Mouse (Mus musculus) gastrocnemius, postnatal 25 days (tissue): ENCODE results near the gene Sema5b. TPM values are rescaled to one million over a fixed set of nuclear protein-coding genes. Genes with fewer than 3 reads are reported as not detected.

Experiments used
- DNase-seq: peaks from one replicate; pipeline ENCODE4 v3.0.0; 2022
- total RNA-seq, 2 experiments: library from RNA; stranded (reverse); gene quantifications; 1 replicate in 1 of 2; 2 replicates in 1 of 2; pipeline ENCODE4 v1.2.3; 2021

The Sema5b gene
- total RNA-seq, 2 experiments from 2014 or later, result 0.20 to 0.35 TPM

DNA sequence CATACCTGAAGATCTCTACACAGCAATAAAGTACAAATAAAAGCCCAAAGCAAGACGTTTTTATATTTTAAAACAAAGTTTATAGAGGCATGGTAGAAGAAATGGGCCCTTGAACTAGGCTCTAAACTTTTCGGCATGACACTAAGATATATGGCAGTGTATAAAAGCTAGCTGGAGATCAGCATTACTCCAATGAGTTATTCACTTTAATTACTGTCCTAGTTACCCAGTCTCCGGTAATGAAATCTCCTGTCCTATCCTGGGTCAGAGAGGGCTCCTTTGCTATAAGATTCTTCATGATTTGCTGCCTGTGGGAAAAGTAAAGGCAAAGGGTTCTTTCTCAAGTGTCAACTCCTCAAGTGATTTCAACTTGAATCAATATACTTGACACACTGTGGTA, 98.6 kb downstream of the Sema5b start:
- no peak for DNase-seq

DNA sequence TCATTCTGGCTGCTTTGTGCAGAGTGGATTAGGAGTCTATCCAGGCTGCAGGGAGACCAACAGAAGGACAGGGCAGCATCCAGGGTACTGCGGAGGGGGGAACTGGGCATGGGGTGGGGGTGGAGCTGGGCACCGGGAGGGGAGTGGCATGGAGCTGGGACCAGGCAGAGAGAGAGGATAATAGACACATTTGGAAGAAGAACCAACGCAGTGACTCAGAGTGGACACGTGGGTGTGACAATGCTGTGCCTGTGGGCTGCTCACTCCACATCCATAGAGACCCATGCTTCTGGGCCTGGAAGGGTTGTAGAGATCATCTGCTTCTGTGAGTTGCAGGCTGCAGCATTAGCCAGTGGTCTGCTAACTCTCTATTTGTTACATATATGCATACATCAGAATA, 107.9 kb downstream of the Sema5b start:
- DNase-seq, result no peak

DNA sequence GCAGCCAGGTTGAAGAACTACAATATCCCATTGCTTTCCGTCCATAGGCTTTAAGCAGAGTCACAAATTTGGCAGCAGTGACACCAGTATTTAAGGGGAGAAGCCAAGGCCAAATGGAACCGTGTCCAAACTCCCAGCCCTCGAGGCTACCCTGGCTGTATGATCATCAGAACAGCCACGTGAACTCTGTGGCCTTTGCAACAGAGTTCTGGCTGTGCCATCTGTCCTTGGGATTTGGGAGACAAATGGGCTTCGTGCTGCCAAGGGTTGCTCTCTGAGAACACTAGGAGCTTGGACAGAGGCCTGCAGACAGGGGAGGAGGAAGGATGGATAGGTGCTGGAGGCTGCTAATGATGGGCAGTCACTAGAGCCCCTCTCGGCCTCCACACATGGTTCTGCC, 111.3 kb downstream of the Sema5b start:
- peak; percentile 41 for DNase-seq

DNA sequence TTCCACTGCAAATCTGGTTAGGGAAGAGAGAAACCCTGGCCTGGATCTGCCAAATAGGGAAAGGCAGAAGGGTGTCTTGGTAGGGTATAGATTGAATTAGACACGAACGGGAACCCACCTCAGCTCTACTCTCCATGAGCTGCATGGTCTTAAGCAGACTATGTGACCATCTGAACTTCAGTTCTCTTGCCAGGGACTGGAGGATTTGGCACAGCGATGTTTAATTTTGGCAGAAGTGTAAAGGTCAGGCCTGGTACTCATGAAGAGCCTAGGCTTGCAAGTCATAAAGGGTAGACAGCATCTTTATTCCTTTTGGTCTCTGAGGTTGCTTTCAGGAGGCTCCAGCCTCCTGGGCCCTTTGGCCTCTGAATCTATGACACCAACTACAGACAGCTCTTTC, 111.8 kb downstream of the Sema5b start:
- no peak for DNase-seq

DNA sequence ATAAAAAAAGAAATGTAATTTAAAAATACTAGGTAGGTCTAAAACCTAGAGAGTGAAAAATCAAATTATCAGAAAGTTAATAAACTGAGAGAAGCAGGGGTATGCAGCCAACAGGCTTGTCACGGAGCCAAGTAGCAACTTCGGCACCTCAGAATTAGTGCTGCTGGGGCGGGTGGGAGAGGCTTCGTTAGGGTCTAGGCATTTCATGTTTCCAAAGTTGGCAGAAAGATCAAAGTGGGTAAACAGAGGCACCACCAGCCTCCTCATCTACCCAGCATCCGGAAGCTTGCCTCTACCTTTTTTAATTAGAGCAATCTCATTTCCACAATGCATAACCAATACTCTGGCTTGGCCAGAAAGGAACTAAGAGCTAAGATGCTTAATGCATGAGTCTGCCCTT, 113.0 kb downstream of the Sema5b start:
- DNase-seq, result no peak

DNA sequence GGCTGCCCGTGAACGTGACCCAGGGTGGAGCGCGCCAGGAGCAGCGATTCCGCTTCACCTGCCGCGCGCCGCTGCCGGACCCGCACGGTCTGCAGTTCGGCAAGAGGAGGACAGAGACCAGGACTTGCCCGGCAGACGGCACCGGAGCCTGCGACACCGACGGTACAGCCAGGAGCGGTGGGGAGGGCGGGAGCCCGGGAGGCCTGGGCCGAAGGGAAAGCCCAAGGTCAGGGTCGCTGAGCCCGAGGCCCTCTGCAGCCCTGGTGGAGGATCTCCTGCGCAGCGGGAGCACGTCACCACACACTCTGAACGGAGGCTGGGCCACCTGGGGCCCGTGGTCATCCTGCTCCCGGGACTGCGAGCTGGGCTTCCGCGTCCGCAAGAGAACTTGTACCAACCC, 119.3 kb downstream of the Sema5b start:
- no peak for DNase-seq

DNA sequence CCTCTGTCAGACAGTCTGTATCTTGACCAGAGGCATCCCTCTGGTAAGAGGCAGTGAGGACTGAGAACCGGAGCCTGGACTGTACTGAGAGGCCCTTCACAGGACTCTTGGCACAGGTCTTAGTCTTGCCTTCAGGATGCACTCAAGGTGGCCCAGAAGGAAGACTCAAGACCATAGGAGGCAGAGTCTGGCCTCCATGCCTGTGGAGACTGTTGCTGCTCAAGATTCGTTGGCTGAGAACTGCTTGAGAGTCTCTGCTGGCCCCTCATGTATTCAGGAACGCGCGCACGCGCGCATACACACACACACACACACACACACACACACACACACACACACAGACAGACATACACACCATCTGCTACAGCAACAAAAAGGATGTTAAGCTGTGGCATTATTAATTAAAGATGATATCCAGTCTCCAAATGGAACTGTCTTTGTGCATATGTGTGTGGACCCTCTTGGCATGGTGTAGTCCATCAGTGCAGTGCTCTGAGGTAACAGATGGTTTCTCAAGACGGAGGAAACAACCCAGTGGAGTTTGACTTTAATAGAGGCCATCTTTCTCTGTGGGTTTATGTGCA, 123.0 kb downstream of the Sema5b start:
- no peak for DNase-seq

DNA sequence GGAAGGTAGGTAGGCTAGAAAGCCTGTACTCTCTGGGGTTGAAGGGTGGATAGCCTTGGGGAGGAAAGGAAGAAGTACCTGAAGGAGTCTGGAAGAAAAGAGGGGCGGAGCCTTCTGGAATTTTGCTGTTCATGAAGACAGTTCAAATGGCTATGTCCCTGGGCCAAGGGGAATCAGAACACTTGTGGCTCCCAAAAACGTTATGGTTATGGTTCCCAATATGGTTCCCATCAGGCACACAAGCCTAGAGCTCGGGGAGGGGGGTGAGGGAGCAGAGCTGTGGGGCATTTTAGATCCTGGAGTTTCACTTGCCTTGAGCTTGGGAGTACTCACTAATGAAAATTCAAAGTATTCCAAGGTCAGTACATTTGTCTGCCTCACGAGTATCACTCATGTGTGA, 123.9 kb downstream of the Sema5b start:
- no peak for DNase-seq

DNA sequence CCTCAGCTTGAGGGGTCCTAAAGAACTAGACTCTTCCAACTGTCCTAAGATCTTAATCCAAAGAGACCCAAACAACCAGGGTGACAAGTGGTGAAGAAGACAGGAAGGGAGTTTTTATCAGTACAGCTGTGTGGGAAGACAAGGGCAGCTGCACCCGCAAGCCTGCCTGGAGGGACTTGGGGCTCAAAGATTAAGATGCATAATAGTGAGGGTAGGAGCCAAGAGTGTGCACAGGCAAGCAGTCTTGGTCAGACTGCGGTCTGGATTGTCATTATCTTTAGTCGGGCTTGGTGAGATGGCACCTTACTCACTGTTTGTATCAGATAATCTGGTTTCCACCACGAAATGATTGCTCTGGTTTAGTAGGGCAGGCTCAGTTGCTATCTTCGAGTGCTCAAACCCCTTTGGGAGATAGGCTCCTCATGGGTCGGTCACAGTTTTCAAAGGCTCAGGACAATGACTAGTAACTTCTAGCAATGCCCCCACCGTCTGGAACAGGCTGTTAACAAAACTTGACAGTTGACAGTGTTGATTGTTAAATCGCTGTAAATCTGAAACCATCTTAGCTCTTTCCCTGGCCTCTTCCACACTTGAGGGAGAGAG, 136.7 kb downstream of the Sema5b start:
- DNase-seq, result no peak

DNA sequence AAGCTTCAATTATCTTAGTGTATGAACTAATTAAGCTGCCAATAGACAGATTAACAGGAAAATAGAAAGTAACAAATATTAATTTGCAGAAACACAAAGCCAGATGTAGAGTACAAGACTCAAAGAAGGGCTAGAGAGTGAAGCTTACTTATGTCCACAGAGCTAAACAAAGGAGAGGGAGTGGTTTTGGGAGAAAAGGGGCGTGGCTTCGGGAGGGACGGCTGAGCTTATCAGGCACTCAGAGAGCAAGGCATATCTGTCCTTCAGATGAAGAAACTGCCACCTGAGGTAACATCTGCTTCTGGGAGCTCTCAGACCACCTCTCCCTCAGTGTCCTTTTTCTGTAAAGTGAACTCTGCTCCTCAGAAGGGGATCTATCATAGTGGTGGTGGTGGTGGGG, 137.5 kb downstream of the Sema5b start:
- no peak for DNase-seq

DNA sequence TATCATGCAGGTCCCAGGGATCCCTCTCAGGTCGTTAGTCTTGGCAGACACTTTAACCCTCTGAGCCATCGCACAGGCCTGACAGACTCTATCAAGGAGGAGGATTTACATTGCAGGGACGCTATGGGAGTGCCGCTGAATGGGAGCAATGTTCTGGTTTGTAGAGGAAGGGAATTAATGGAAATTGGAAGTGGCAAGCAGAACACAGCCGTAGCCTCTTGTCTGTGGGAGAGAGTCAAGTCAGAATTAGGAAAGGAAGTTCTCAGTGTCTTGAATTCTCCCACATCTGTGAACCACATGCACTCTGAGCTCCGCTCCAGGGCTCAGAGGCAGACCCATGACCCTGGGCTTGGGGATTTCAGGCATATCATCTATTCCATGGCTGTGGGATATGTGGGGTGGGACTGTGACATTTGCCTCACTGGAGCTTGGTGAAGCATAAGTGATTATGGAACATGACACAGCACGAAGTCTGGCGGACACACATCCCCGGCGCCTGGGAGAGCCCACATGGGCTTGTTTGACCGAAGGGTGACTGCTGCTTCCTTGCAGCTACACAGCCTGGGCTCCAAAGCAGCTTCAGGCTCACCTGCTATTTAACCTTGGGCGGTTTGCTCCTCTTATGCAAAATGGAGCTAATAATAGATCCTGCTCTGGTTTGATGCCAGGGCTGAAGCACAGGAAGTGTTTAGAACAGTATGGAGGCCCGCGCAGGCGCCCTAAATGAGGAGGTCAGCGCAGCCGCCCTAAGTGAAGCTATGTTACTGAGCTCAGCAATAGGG, 140.6 kb downstream of the Sema5b start:
- no peak for DNase-seq

DNA sequence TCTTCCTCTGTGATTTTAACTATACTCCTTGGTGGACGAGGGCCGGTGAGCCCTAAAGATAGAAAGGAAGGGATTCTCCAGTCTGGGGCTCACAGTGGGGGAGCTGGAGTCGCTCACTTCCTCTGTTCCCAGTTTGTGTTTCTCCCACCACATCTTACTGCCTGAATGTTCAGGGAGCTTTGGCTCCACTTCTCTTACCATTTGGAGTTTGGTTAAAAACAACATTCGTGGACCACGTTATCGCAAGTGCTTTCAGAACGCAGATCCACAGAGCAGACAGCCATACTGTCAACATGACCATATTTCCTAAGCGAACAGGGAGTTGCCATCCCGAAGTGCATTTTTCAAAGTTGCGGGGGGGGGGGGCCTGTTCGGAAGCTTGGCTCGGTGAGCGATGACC, 144.1 kb downstream of the Sema5b start:
- no peak for DNase-seq

DNA sequence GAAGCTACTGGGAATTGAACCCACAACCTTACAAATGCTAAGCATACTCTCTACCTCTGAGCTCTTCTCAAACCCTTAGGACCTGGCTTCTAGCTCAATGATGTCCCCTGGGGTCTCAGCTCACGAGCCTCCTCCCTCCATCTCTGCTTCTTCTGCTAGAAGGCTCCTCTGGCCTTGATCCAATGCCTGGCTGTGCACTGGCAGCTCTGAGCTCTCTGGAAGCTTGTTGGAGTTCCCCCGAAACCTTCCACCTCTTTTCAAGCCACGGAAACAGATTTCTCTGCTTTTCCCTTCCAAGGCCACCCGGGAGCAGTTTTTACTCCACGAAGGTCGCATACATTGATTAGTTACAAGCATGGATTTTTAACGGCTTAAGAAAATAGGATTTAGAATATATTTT, 145.5 kb downstream of the Sema5b start:
- DNase-seq, result no peak

DNA sequence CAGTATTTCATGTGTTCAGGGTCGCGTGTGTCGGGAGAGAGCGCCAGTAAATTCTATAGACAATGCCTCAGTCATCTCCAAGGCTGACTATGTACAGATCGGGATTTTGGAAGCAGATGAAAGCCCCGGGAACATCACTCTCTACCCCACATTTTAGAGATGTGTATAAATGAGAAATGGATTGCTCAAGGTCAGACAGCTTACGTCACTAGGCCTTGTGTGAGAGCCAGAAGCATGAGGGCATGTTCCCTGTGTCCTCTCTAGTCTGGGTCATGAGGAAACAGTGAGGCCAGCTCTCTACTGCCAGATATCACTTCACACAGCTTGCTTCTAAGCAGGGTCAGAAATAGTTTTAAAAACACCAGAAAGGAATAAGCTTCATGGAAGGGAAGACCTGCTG, 150.7 kb downstream of the Sema5b start:
- DNase-seq, result no peak

DNA sequence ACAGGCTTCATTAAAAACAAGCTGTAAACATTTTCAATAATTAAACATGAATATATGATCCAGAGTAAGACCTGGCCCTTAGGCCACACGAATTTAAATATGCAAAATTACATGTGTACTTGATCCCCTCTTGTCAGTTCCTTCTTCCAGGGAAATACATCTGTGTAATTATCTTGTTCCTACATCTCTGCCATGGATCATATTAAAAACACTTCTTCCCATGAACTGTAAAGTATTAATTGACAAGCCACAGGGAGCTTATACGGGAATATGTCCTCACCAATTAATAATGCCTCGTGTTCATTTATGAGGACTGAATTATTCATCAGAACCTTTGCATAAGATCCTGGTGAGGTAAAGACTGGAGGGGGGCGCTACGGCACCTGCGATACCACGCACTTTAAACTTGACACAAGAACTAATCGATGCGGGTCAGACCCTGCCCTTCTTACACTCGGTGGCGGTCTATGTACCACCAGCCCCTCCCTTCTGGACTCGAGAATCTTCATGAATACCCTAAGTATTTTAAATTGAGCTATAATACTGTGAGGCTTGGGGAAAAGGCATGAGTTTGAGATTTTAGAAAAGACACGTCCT, 153.4 kb downstream of the Sema5b start:
- no peak for DNase-seq

DNA sequence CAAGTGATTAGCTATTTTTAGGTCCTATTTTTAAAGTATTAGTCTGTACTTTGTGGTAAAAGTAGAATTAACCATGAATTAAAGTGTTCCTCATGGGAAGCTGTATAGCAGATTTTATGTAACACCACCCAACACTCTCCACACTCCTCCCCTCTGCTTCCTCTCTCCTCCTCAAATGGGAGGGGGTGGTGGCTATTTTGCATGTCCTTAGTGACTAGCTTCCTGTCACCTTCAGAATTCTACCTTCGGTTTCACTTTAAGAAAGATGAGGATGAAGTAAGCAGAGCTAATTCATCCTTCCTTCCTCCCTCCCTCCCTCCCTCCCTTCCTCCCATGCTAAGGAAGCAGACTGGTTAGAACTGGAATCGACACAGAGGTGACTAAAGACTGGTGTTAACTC, 155.2 kb downstream of the Sema5b start:
- no peak for DNase-seq

DNA sequence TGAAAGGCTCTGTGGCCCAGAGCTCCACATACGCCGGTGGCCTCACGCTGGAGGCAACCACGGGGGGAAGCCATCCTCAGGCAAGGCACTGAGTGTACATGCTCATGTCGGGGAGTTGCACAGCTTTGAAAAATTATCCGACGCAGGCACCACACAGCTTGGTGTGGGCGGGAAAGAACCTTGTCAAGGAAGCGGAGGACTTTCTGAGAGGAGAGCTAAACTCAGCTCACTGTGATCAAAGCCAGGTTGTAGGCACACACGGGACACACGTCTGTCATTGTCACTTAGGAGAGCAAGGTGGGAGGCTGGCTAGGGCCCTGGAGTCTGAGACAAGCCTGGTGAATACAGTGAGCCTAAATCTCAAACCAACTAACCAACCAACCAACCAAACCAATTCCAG, 160.9 kb downstream of the Sema5b start:
- no peak for DNase-seq

DNA sequence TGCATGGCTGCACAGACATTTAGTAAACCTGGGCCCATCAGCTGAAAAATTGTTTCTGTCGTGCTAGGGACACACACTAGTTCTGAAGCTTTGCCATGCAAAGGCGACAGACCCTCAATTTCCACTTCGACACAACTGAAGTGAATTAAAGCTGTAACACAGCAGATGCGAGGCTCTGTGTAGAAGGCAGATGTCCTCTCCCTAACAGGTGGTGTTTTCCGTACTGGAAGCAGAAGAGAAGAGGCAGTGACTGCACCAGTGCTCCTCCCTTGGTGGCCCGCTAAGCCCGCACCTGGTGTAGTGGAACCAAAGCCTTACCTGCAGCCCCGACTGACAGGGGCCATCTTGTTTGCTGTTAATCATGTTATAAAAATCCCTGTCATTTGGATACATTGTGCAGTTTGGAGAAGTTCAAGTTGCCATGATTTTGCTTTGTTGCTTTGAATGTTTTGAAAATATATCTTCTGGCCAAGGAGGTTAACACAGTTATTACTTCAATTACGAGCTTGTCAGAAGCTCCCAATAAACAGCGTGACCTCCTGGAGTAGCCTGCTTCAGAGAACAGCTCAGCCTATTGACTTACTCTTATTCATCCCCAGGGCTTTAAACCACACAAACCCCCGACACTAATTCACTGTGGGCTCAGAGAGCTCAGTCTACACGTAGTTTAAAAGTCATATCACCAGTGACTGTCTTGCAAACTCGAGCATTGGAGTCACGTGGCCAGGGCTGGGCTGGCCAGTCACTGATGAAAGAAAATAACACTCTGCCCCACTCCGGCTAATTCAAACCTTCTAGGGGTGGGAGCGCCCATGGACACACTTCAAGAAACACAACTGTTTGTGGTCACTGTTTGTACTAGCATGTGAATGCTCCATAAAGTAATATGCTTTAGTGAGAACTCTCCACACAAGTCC, 163.1 kb downstream of the Sema5b start:
- DNase-seq, result no peak

DNA sequence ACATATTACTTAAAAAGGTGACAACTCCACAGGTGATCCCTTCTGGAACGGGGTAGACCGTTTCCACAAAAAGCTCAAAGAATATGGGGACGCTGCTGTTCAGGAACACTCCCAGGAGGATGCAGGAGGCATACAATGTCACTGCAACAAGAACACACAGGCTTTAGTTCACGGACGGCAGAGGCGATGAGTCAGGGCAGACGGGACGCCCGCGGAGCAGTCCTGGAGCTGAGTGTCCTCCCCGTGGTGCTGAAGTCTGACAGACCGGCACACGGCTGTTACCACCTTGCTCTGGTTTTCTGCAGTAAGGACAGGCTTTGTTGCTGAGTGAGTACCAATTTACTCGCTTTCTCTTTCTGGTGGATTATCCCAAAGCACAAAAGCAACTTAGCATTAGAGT, 163.9 kb downstream of the Sema5b start:
- DNase-seq, result no peak

DNA sequence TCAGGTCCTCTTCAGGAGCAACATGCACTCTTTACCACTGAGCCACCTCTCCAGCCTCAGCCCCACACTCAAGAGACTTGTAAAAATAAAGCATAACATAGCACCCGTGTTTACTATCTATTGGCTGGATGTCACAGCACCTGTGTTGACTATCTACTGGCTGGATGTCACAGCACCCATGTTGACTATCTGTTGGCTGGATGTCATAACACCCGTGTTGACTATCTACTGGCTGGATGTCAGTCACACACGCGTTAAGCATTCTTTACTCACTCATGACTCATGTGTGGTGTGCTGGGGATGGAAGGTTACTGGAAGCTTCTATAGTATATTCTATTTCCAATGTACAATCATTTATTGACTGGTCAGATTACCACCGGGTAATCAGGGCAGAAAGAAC, 166.1 kb downstream of the Sema5b start:
- DNase-seq, result no peak

DNA sequence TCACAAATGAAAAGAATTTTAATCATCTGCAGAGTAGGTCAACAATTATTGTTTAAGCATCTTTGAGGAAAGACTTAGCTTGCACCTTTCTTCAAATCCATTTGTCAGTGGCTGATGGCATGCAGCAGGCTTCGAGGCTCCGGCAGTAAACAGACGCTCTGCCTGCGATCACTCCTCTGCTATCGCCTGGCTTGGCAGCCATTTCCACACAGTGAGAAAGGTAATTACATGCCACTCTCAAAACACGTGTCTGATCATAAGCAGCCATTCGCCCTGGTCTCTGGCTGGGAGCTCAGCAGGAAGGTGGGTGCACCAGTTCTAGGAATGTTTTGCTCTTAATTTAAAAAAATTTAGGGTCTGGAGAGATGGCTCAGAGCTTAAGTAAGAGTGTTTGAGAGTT, 170.1 kb downstream of the Sema5b start:
- no peak for DNase-seq

DNA sequence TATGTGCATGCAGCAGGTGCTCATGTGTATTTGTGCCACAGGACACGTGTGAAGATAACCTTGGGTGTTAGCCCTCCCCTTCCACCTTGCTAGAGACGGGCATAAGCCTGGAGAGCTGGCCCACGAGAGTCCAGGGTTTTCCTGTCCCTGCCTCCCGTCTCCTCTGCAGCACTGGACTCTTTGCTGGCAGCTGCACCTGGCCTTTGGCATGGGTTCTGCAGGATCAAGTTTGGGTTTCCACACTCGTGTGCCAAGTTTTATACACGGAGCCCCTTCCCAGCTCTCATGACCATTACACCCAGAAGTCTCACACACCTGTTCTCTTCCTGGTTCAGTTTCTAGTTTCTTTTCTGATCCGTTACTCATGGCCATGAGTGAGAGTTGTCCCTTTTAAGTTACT, 172.7 kb downstream of the Sema5b start:
- peak; percentile 65 for DNase-seq
